Mouse (Mus musculus) left cerebral cortex, postnatal 25 days (tissue): ENCODE measurements around the gene Cd6. TPM values are rescaled to one million over a fixed set of nuclear protein-coding genes. Genes with fewer than 3 reads are reported as not detected.

Experiments used
- DNase-seq, 2 experiments: peaks; one replicate each; pipeline ENCODE4 v3.0.0; 2022; ENCODE audit warnings: low spot score in 2 of 2, mixed read lengths in 1 of 2
- intact Hi-C: fragments of 180-260 bp; cut with DNase I; formaldehyde crosslinking; loops from one replicate; pipeline ENCODE4 v1.15.1; 2025
- total RNA-seq, 2 experiments: library from RNA; stranded (reverse); gene quantifications; 2 replicates each; pipeline ENCODE4 v1.2.3; 2021

Gene Cd6
- total RNA-seq, 2 experiments from 2014 or later: 1.9 to 3.3 TPM

GRCm38 (mm10) chr19:10748401-10749102, 81.3 kb downstream of the Cd6 start:
- intact Hi-C loops: no loop called here
- DNase-seq: no peak

DNA sequence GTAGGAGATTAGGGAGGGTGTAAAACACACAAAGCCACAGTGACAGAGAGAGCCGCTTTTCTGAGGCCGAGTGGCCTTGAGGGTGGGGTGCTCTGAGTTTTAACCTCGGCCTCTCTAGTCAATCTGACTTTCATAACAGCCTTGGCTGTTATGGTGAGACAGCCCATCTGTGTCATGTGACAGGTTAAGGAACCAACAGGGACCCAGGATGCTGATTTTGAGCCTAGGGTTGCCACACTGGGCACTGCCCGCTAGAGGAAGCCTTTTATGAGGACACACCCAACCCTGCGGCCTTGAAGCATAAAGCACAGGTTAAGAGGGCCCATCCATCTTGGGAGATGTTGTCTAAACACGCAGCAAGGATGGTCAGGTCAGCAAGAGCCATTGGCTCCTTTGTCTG, 82.1 kb downstream of the Cd6 start:
- no peak for DNase-seq
- intact Hi-C loops: no loop called here

DNA sequence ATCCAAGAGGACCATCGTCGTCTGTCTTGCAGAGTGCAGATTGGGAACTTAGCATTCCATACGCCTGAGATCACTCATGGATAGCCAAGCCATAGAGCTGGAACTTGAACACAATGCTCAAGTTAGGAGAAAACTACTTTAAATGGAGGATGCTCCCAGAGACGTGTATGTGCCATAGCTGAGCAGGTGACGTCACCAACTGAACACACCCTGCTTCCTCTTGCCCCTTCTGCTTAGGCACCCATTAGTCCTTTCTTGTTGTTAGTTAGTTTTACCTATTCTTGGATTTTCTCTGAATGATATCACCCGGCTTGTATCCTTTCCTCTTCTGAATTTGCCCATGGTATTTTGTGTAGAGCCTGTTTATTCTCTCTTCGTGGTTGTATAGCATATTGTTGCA, 82.7 kb downstream of the Cd6 start:
- DNase-seq: no peak
- intact Hi-C loops: no loop called here

DNA sequence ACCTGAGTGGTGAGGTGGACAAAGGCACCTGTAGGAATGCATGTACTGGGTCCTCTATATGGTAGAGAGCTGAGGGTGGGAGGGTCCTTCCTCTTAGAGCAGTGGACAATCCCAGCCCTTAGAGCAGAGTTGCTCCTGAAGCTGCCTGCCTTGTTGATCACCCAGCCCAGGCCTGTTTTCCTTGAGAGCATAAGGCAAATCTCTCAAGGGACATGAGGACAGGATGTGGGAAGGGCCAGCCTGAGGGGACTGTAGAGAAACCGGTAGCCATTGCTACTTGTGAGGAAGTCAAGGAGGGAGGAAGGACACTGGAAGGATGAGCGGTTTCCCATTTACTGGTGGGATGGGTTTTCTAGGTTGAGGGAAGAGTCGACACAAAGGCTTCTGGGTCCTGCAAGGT, 87.3 kb downstream of the Cd6 start:
- intact Hi-C loops: no loop called here
- DNase-seq: no peak

GRCm38 (mm10) chr19:10742145-10742544, 87.7 kb downstream of the Cd6 start:
- DNase-seq: no peak
- intact Hi-C loops: no loop called here

- intact Hi-C loops: no loop called here
- no peak for DNase-seq
Observed at GRCm38 (mm10) chr19:10740641-10741440, 89.0 kb downstream of the Cd6 start.

DNA sequence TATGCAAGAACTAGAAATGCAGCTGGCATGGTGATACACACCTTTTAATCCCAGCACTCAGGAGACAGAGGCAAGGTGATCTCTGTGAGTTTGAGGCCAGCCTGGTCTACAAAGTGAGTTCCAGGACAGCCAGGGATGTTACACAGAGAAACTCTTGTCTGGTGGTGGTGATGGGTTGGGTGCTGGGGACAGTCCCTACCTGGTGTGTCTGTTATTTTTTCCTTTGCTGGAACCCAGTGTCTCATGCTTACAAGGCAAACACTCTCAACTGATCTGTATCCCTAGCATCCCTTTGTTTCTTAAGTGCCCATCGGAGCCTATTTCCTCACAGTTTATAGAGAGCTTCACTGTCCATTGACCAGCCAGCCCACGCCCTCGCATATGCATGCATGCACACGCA, 89.9 kb downstream of the Cd6 start:
- intact Hi-C loops: no loop called here
- no peak for DNase-seq

Other genes with a start within 250 kb of the Cd6 start
- 100 to 1,000 TPM; 193 to 194 TPM for gene Ddb1, start 224.7 kb downstream of the Cd6 start, total RNA-seq
- 10 to 100 TPM; 20.4 to 21.3 TPM for gene Tkfc, start 224.4 kb downstream of the Cd6 start, total RNA-seq
- gene Vwce, start 195.8 kb downstream of the Cd6 start, total RNA-seq: under 1 TPM; 0.18 to 0.50 TPM
- not detected for gene Pga5, start 152.0 kb downstream of the Cd6 start, total RNA-seq
- gene Vps37c, start 141.3 kb downstream of the Cd6 start, total RNA-seq: 10 to 100 TPM; 27.3 to 32.3 TPM
- not detected for gene Cd5, start 91.1 kb downstream of the Cd6 start, total RNA-seq
- gene Slc15a3, start 9.7 kb upstream of the Cd6 start, total RNA-seq: 1 to 10 TPM; 1.9 to 2.0 TPM
- 100 to 1,000 TPM; 307 to 334 TPM for gene Tmem132a, start 39.9 kb upstream of the Cd6 start, total RNA-seq
- 10 to 100 TPM; 47.7 to 50.3 TPM for gene Tmem109, start 51.9 kb upstream of the Cd6 start, total RNA-seq
- gene Prpf19, start 65.2 kb upstream of the Cd6 start, total RNA-seq: 100 to 1,000 TPM; 190 to 213 TPM
- not detected for gene Zp1, start 90.6 kb upstream of the Cd6 start, total RNA-seq
- under 1 TPM; 0.23 to 0.34 TPM for gene Ptgdr2, start 107.1 kb upstream of the Cd6 start, total RNA-seq
- gene Ccdc86, start 119.2 kb upstream of the Cd6 start, total RNA-seq: 1 to 10 TPM; 7.0 to 8.7 TPM
- not detected for gene Ms4a10, start 144.6 kb upstream of the Cd6 start, total RNA-seq
- gene Ms4a15, start 163.2 kb upstream of the Cd6 start, total RNA-seq: not detected
- not detected for gene Ms4a18, start 188.0 kb upstream of the Cd6 start, total RNA-seq